In genomic region chr7:30955584-30956356, GRCm38 (mm10) we compare ENCODE assay signal across 8 mouse cellular contexts. TPM values are rescaled to one million over a fixed set of nuclear protein-coding genes. Genes with fewer than 3 reads are reported as not detected.
DNase-seq lines count a peak whose midpoint lies in the region; ATAC-seq lines count a peak whose summit lies in the region.

No protein-coding gene starts in this region.

- peak overlapping the region; percentile 98 for H3K9ac ChIP-seq in heart, embryonic 15.5 days
- H3K9ac ChIP-seq in liver, embryonic 13.5 days, result peak overlapping the region; percentile 99
- H3K9ac ChIP-seq in stomach, embryonic 14.5 days (replicated peaks; ENCODE audit: low read depth, low read length), result peak overlapping the region; percentile 99

- peaks cover 21% of the 10 kb centered on the region for H3K4me1 ChIP-seq in forebrain, embryonic 10.5 days
- peaks cover 22% of the 10 kb centered on the region for H3K4me1 ChIP-seq in heart, embryonic 15.5 days (replicated peaks)
- H3K4me1 ChIP-seq in liver, embryonic 13.5 days (replicated peaks), result peaks cover 36% of the 10 kb centered on the region
- H3K4me1 ChIP-seq in stomach, embryonic 14.5 days (ENCODE audit: control insufficient read depth, insufficient read depth, low read length), result peaks cover 11% of the 10 kb centered on the region; the same call in 1 of the 2 replicates

- no peaks in the 10 kb centered on the region for H3K27me3 ChIP-seq in forebrain, embryonic 10.5 days (ENCODE audit: poor library complexity, severe bottlenecking)
- H3K27me3 ChIP-seq in heart, embryonic 15.5 days, result no peaks in the 10 kb centered on the region
- H3K27me3 ChIP-seq in liver, embryonic 13.5 days, result no peaks in the 10 kb centered on the region
- no peaks in the 10 kb centered on the region for H3K27me3 ChIP-seq in stomach, embryonic 14.5 days (ENCODE audit: control insufficient read depth, insufficient read depth, low read length)

- peak overlapping the region; percentile 91 for H3K4me2 ChIP-seq in heart, embryonic 15.5 days
- peak overlapping the region; percentile 88 for H3K4me2 ChIP-seq in liver, embryonic 13.5 days
- H3K4me2 ChIP-seq in stomach, embryonic 14.5 days (replicated peaks; ENCODE audit: low read depth, low read length), result peak overlapping the region; percentile 83

- DNase-seq in c-Kit-positive CD71-positive TER-119-negative erythroid progenitor cells, embryonic 14.5 days (ENCODE audit: low read depth), result peak; percentile 68
- peak; percentile 88 for DNase-seq in forebrain, embryonic 10.5 days (ENCODE audit: extremely low spot score, low spot score)
- peak; percentile 93 for DNase-seq in kidney, postnatal 14 days
- DNase-seq in liver, embryonic 13.5 days, result peak; percentile 83
- DNase-seq in neural tube, embryonic 10.5 days (ENCODE audit: extremely low spot score, low spot score), result peak; percentile 94

- WGBS in forebrain, embryonic 10.5 days, result under 1% methylated on average over 64 of the region's 64 CpGs
- WGBS in heart, embryonic 15.5 days, result under 1% methylated on average over 62 of the region's 64 CpGs
- WGBS in liver, embryonic 13.5 days (ENCODE audit: insufficient replicate concordance), result 0% methylated on average over 56 of the region's 64 CpGs
- under 1% methylated on average over 54 of the region's 64 CpGs for WGBS in stomach, embryonic 14.5 days

- H3K9me3 ChIP-seq in forebrain, embryonic 10.5 days, result no peaks in the 10 kb centered on the region
- H3K9me3 ChIP-seq in heart, embryonic 15.5 days (replicated peaks), result no peaks in the 10 kb centered on the region
- no peaks in the 10 kb centered on the region for H3K9me3 ChIP-seq in liver, embryonic 13.5 days (replicated peaks)
- no peaks in the 10 kb centered on the region for H3K9me3 ChIP-seq in stomach, embryonic 14.5 days (ENCODE audit: control insufficient read depth, low read depth, low read length)

- H3K27ac ChIP-seq in forebrain, embryonic 10.5 days, result peak overlapping the region; percentile 100
- peak overlapping the region; percentile 99 for H3K27ac ChIP-seq in heart, embryonic 15.5 days
- H3K27ac ChIP-seq in liver, embryonic 13.5 days, result peak overlapping the region; percentile 92
- H3K27ac ChIP-seq in stomach, embryonic 14.5 days (ENCODE audit: low read length), result peak overlapping the region; percentile 98

- peaks cover 76% of the 10 kb centered on the region for H3K36me3 ChIP-seq in forebrain, embryonic 10.5 days (replicated peaks)
- peaks cover 39% of the 10 kb centered on the region for H3K36me3 ChIP-seq in heart, embryonic 15.5 days
- H3K36me3 ChIP-seq in liver, embryonic 13.5 days, result peaks cover 59% of the 10 kb centered on the region
- H3K36me3 ChIP-seq in stomach, embryonic 14.5 days (ENCODE audit: control insufficient read depth, insufficient read depth, low read length), result peaks cover 37% of the 10 kb centered on the region

- H3K4me3 ChIP-seq in forebrain, embryonic 10.5 days, result peak overlapping the region; percentile 95
- H3K4me3 ChIP-seq in heart, embryonic 15.5 days, result peak overlapping the region; percentile 96
- peak overlapping the region; percentile 95 for H3K4me3 ChIP-seq in liver, embryonic 13.5 days (replicated peaks)
- peak overlapping the region; percentile 95 for H3K4me3 ChIP-seq in stomach, embryonic 14.5 days (ENCODE audit: low read depth, low read length)

- ATAC-seq in CD4-positive, CD25-positive, alpha-beta regulatory T cell, adult 4 months, result peak; percentile 35
- peak; percentile 68 for ATAC-seq in heart, embryonic 15.5 days (replicated peaks; ENCODE audit: insufficient number of reproducible peaks, insufficient read depth, low FRiP score, low read depth)
- peak; percentile 68 for ATAC-seq in liver, embryonic 13.5 days (ENCODE audit: low read depth)
- peak; percentile 77 for ATAC-seq in stomach, embryonic 14.5 days (ENCODE audit: insufficient number of reproducible peaks, insufficient read depth, low FRiP score, low read depth)

RNA-seq across cellular contexts. Expression of gene Usf2, which starts 0.8 kb away (rescaled TPM):
- 10 to 100 TPM; 11.0 to 16.0 TPM for polyA plus RNA-seq in CD4-positive, CD25-positive, alpha-beta regulatory T cell, adult 4 months (2017; shearing (Covaris generic))
- polyA plus RNA-seq in forebrain, embryonic 10.5 days (2016; fragmentation: Nextera tagmentation; extraction: Ambion mirVana), result 24.1 and 25.6 TPM in 2 replicates
- 13.1 and 16.2 TPM in 2 replicates for polyA plus RNA-seq in heart, embryonic 15.5 days (2015; fragmentation: Nextera tagmentation; extraction: Ambion mirVana)
- 9.7 and 10.4 TPM in 2 replicates for polyA plus RNA-seq in liver, embryonic 13.5 days (2015; fragmentation: Nextera tagmentation; extraction: Ambion mirVana)
- 21.4 and 29.1 TPM in 2 replicates for polyA plus RNA-seq in stomach, embryonic 14.5 days (2014; fragmentation: Nextera tagmentation; extraction: Ambion mirVana)

RNA-seq across cellular contexts. Expression of gene Hamp, which starts 11.9 kb away (rescaled TPM):
- not detected for polyA plus RNA-seq in CD4-positive, CD25-positive, alpha-beta regulatory T cell, adult 4 months (2017; shearing (Covaris generic))
- polyA plus RNA-seq in forebrain, embryonic 10.5 days (2016; fragmentation: Nextera tagmentation; extraction: Ambion mirVana), result not detected in 2 replicates
- not detected in 2 replicates for polyA plus RNA-seq in heart, embryonic 15.5 days (2015; fragmentation: Nextera tagmentation; extraction: Ambion mirVana)
- polyA plus RNA-seq in liver, embryonic 13.5 days (2015; fragmentation: Nextera tagmentation; extraction: Ambion mirVana), result 2.0 and 3.7 TPM in 2 replicates
- polyA plus RNA-seq in stomach, embryonic 14.5 days (2014; fragmentation: Nextera tagmentation; extraction: Ambion mirVana), result not detected in 2 replicates

RNA-seq across cellular contexts. Expression of gene Lsr, which starts 17.5 kb away (rescaled TPM):
- 1 to 10 TPM; 1.8 to 2.6 TPM for polyA plus RNA-seq in CD4-positive, CD25-positive, alpha-beta regulatory T cell, adult 4 months (2017; shearing (Covaris generic))
- 41.9 and 45.9 TPM in 2 replicates for polyA plus RNA-seq in forebrain, embryonic 10.5 days (2016; fragmentation: Nextera tagmentation; extraction: Ambion mirVana)
- polyA plus RNA-seq in heart, embryonic 15.5 days (2015; fragmentation: Nextera tagmentation; extraction: Ambion mirVana), result 7.0 and 18.9 TPM in 2 replicates
- 20.9 and 22.3 TPM in 2 replicates for polyA plus RNA-seq in liver, embryonic 13.5 days (2015; fragmentation: Nextera tagmentation; extraction: Ambion mirVana)
- polyA plus RNA-seq in stomach, embryonic 14.5 days (2014; fragmentation: Nextera tagmentation; extraction: Ambion mirVana), result 70.5 and 79.5 TPM in 2 replicates

RNA-seq across cellular contexts. Expression of gene Fam187b, which starts 17.8 kb away (rescaled TPM):
- 1 to 10 TPM; 1.2 to 1.5 TPM for polyA plus RNA-seq in CD4-positive, CD25-positive, alpha-beta regulatory T cell, adult 4 months (2017; shearing (Covaris generic))
- 2.1 and 2.3 TPM in 2 replicates for polyA plus RNA-seq in forebrain, embryonic 10.5 days (2016; fragmentation: Nextera tagmentation; extraction: Ambion mirVana)
- 0.54 and 0.86 TPM in 2 replicates for polyA plus RNA-seq in heart, embryonic 15.5 days (2015; fragmentation: Nextera tagmentation; extraction: Ambion mirVana)
- polyA plus RNA-seq in liver, embryonic 13.5 days (2015; fragmentation: Nextera tagmentation; extraction: Ambion mirVana), result 2.1 TPM in 2 replicates
- polyA plus RNA-seq in stomach, embryonic 14.5 days (2014; fragmentation: Nextera tagmentation; extraction: Ambion mirVana), result 6.4 and 7.1 TPM in 2 replicates

RNA-seq across cellular contexts. Expression of gene Hamp2, which starts 31.3 kb away (rescaled TPM):
- polyA plus RNA-seq in CD4-positive, CD25-positive, alpha-beta regulatory T cell, adult 4 months (2017; shearing (Covaris generic)), result not detected
- polyA plus RNA-seq in forebrain, embryonic 10.5 days (2016; fragmentation: Nextera tagmentation; extraction: Ambion mirVana), result not detected in 2 replicates
- polyA plus RNA-seq in heart, embryonic 15.5 days (2015; fragmentation: Nextera tagmentation; extraction: Ambion mirVana), result not detected in 2 replicates
- polyA plus RNA-seq in liver, embryonic 13.5 days (2015; fragmentation: Nextera tagmentation; extraction: Ambion mirVana), result not detected in 2 replicates
- polyA plus RNA-seq in stomach, embryonic 14.5 days (2014; fragmentation: Nextera tagmentation; extraction: Ambion mirVana), result not detected in 2 replicates

Comparison
In these comparisons a context has a peak if more than half of its experiments do, and no peak if none do; other contexts are left out.
1. Peak in every context shown above with its lines: DNase-seq, ATAC-seq, H3K4me3 ChIP-seq and H3K27ac ChIP-seq.